Mouse (Mus musculus) urinary bladder, adult 18-20 months (tissue): Measurements from ENCODE around the gene Hist1h2bg.
A peak's percentile ranks its signal among the peaks of the same experiment; 100 is the strongest.
"Not testable (repeated sequence)": the region's sequence is repeated elsewhere in the genome, so short reads cannot be mapped to it uniquely, and the experiment has no call there.

Source experiments
- DNase-seq, 2 experiments: peaks; one replicate each; pipeline ENCODE4 v3.0.0; 2022; ENCODE audit warnings: low spot score in 2 of 2, mixed read lengths in 2 of 2

Gene Hist1h2bg

GRCm38 (mm10) chr13:23561883-23562659 lies 9.1 kb upstream of the Hist1h2bg start, which contains the start of gene Hist1h3e:
Hist1h3e (minus strand) TSS chr13:23562369.
- peak; percentile 87 to 92 for DNase-seq

GRCm38 (mm10) chr13:23562699-23563462 lies 8.3 kb upstream of the Hist1h2bg start:
- DNase-seq: no peak

GRCm38 (mm10) chr13:23564482-23564881 lies 6.7 kb upstream of the Hist1h2bg start:
- DNase-seq: no peak

GRCm38 (mm10) chr13:23570261-23571021 lies 755 bp upstream of the Hist1h2bg start:
- not testable (repeated sequence) for DNase-seq

GRCm38 (mm10) chr13:23571504-23572217 lies 465 bp downstream of the Hist1h2bg start:
- not testable (repeated sequence) for DNase-seq

GRCm38 (mm10) chr13:23572218-23573033 lies 1.2 kb downstream of the Hist1h2bg start:
- no peak for DNase-seq

- not testable (repeated sequence) for DNase-seq
Measured at GRCm38 (mm10) chr13:23573034-23573897, 2.1 kb downstream of the Hist1h2bg start.

- DNase-seq: peak; percentile 44 to 81
Measured at GRCm38 (mm10) chr13:23573898-23574524, 2.8 kb downstream of the Hist1h2bg start, which contains the start of the genes Hist1h2bf and Hist1h2ad. Hist1h2bf (minus strand) TSS chr13:23574196. Hist1h2ad (plus strand) TSS chr13:23574381.

GRCm38 (mm10) chr13:23574546-23575170 lies 3.5 kb downstream of the Hist1h2bg start:
- not testable (repeated sequence) for DNase-seq

- DNase-seq: peak in 1 of 2 experiments; percentile 25
Measured at GRCm38 (mm10) chr13:23575271-23575851, 4.2 kb downstream of the Hist1h2bg start, which contains the start of gene Hist1h3d. Hist1h3d (plus strand) TSS chr13:23575763.

- not testable (repeated sequence) for DNase-seq
Measured at GRCm38 (mm10) chr13:23575864-23576313, 4.7 kb downstream of the Hist1h2bg start.

GRCm38 (mm10) chr13:23576351-23576881 lies 5.2 kb downstream of the Hist1h2bg start:
- DNase-seq: no peak

GRCm38 (mm10) chr13:23576906-23577639 lies 5.9 kb downstream of the Hist1h2bg start:
- DNase-seq: no peak

GRCm38 (mm10) chr13:23577835-23578234 lies 6.6 kb downstream of the Hist1h2bg start:
- no peak for DNase-seq

GRCm38 (mm10) chr13:23581408-23582218 lies 10.4 kb downstream of the Hist1h2bg start, which contains the start of gene Hist1h4d:
Hist1h4d (plus strand) TSS chr13:23581598.
- DNase-seq: peak; percentile 95 to 96
